Mouse (Mus musculus) thymus, postnatal 25 days (tissue): ENCODE measurements around the gene Ush1g.

Source experiments
- DNase-seq: peaks from one replicate; pipeline ENCODE4 v3.0.0; 2022

Ush1g gene

GRCm38 (mm10) chr11:115286201-115286993 is 35.4 kb downstream of the Ush1g start:
- no peak for DNase-seq

GRCm38 (mm10) chr11:115285282-115285681 is 36.6 kb downstream of the Ush1g start:
- DNase-seq, result no peak

- DNase-seq, result no peak
Observed at GRCm38 (mm10) chr11:115283891-115284620, 37.8 kb downstream of the Ush1g start.

GRCm38 (mm10) chr11:115283486-115283765 is 38.4 kb downstream of the Ush1g start:
- DNase-seq, result no peak

- DNase-seq, result no peak
Observed at GRCm38 (mm10) chr11:115282723-115283485, 38.9 kb downstream of the Ush1g start.

- no peak for DNase-seq
Observed at GRCm38 (mm10) chr11:115282295-115282694, 39.5 kb downstream of the Ush1g start.

- no peak for DNase-seq
Observed at GRCm38 (mm10) chr11:115279726-115280125, 42.1 kb downstream of the Ush1g start.

- DNase-seq, result no peak
Observed at GRCm38 (mm10) chr11:115278176-115278575, 43.7 kb downstream of the Ush1g start.

- DNase-seq, result no peak
Observed at GRCm38 (mm10) chr11:115277604-115277975, 44.3 kb downstream of the Ush1g start.

- DNase-seq, result peak; percentile 99
Observed at GRCm38 (mm10) chr11:115276780-115277603, 44.8 kb downstream of the Ush1g start, which contains the start of gene Fdxr. TSS of gene Fdxr (minus strand) at chr11:115277050.

- DNase-seq, result no peak
Observed at GRCm38 (mm10) chr11:115275954-115276353, 45.9 kb downstream of the Ush1g start.

- DNase-seq, result no peak
Observed at GRCm38 (mm10) chr11:115275509-115275908, 46.3 kb downstream of the Ush1g start.

GRCm38 (mm10) chr11:115274771-115275170 is 47.1 kb downstream of the Ush1g start:
- no peak for DNase-seq

GRCm38 (mm10) chr11:115274178-115274577 is 47.7 kb downstream of the Ush1g start:
- no peak for DNase-seq

GRCm38 (mm10) chr11:115273735-115274134 is 48.1 kb downstream of the Ush1g start:
- DNase-seq, result no peak

- DNase-seq, result no peak
Observed at GRCm38 (mm10) chr11:115272894-115273498, 48.8 kb downstream of the Ush1g start.

GRCm38 (mm10) chr11:115271481-115271880 is 50.4 kb downstream of the Ush1g start:
- no peak for DNase-seq

- no peak for DNase-seq
Observed at GRCm38 (mm10) chr11:115271052-115271451, 50.8 kb downstream of the Ush1g start.

GRCm38 (mm10) chr11:115270148-115270861 is 51.5 kb downstream of the Ush1g start:
- DNase-seq, result peak; percentile 71

- no peak for DNase-seq
Observed at GRCm38 (mm10) chr11:115269330-115270066, 52.3 kb downstream of the Ush1g start.

- no peak for DNase-seq
Observed at GRCm38 (mm10) chr11:115267958-115268357, 53.9 kb downstream of the Ush1g start.
